Mouse (Mus musculus) G1E (cell line): ENCODE data around the gene Gm21972.

Experiments
- CTCF ChIP-seq: IDR thresholded peaks from 2 replicates; pipeline ENCODE4 v1.5.1; 2012; ENCODE audit warnings: low read depth, low read length, inconsistent platforms, mixed read lengths
- GATA1 ChIP-seq: IDR thresholded peaks from 2 replicates; pipeline ENCODE4 v1.6.1; 2012; ENCODE audit warnings: borderline replicate concordance, low read length, inconsistent platforms, mixed read lengths

- TF ChIP-seq CTCF: no peak
- TF ChIP-seq GATA1: no peak
These were observed 27.6 kb downstream of the Gm21972 start for GRCm38 (mm10) chr1:86161061-86161460.
